Mouse (Mus musculus): ENCODE data around the gene Dtd1. TPM values are rescaled to one million over a fixed set of nuclear protein-coding genes. Genes with fewer than 3 reads are reported as not detected.

The Dtd1 gene
- total RNA-seq, 1 experiment from 2014 or later: 56.6 TPM

GRCm38 (mm10) chr2:144755016-144755415 is 155.3 kb downstream of the Dtd1 start:
- no peak for ATAC-seq (replicated peaks; ENCODE audit: low read depth, poor library complexity, severe bottlenecking)

GRCm38 (mm10) chr2:144760666-144761065 is 161.0 kb downstream of the Dtd1 start:
- no peak for ATAC-seq (replicated peaks; ENCODE audit: low read depth, poor library complexity, severe bottlenecking)

GRCm38 (mm10) chr2:144763706-144764105 is 164.0 kb downstream of the Dtd1 start:
- ATAC-seq (replicated peaks; ENCODE audit: low read depth, poor library complexity, severe bottlenecking): no peak

DNA sequence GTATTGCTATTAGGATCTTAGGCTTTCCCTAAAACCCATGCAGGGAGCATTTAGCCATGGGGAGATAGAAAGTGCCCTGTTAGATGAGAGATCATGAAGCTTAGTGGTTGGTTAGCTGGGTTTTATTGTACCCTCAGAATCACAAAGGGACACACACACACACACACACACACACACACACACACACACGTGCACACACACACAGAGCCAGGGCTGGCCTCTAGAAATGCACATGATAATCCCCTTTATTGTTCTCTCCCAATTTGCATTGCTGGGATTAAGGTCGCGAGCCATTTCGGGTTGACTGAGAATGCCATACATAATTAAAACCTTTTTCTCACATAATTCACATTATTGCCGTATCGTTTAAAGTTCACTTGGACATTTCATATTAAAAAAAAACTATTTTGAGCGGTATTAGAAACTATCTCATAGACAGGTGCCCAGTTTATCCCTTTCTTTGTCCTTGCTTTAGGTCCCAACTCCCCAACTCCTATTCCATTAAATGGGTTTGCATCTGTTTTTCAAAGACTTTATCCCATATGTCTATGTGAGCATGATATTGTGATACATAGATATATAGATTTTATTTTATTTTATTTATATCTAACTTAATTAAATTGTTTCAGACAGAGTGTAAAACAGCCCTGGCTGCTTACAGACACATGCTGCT is 164.6 kb downstream of the Dtd1 start:
- ATAC-seq (replicated peaks; ENCODE audit: low read depth, poor library complexity, severe bottlenecking): no peak

DNA sequence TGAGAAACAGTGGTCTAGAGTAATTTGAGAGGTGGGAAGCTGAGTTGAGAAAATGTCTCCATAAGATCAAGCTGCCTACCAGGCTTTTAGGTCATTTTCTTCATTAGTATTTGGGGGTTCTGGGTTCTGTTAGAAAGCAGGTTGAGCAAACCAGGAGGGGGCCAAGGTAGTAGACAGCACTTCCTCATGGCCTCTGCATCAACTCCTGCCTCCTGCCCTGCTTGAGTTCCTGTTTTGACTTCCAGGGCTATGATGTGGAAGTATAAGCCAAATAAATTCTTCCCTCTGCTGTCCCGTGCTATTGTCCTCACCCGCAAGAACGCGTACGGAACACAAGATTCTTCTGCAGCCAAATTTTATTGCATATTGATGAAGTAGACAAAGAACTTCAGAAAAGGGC is 165.5 kb downstream of the Dtd1 start:
- no peak for ATAC-seq (replicated peaks; ENCODE audit: low read depth, poor library complexity, severe bottlenecking)

- no peak for ATAC-seq (replicated peaks; ENCODE audit: low read depth, poor library complexity, severe bottlenecking)
These were observed 168.8 kb downstream of the Dtd1 start for GRCm38 (mm10) chr2:144768375-144769117.

DNA sequence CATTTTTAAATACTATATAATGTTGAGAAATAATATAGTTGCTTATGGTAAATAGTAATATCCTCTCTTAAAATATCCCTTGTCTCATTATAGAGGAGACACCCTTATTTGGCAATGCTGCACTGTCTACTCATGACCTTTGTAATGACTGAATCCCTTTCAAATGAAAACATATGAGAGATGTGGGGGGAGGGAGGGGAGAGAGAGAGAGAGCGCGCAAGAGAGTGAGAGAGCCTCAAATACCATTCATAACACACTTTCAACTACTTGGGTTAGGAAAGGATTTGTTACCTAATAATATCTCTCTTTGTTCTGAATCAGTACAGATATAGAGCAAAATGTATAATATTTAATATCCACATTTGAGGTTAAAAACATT is 169.4 kb downstream of the Dtd1 start:
- ATAC-seq (replicated peaks; ENCODE audit: low read depth, poor library complexity, severe bottlenecking): no peak

- ATAC-seq (replicated peaks; ENCODE audit: low read depth, poor library complexity, severe bottlenecking): no peak
These were observed 169.9 kb downstream of the Dtd1 start for GRCm38 (mm10) chr2:144769556-144769955.

- no peak for ATAC-seq (replicated peaks; ENCODE audit: low read depth, poor library complexity, severe bottlenecking)
These were observed 170.8 kb downstream of the Dtd1 start for GRCm38 (mm10) chr2:144770452-144770941.

DNA sequence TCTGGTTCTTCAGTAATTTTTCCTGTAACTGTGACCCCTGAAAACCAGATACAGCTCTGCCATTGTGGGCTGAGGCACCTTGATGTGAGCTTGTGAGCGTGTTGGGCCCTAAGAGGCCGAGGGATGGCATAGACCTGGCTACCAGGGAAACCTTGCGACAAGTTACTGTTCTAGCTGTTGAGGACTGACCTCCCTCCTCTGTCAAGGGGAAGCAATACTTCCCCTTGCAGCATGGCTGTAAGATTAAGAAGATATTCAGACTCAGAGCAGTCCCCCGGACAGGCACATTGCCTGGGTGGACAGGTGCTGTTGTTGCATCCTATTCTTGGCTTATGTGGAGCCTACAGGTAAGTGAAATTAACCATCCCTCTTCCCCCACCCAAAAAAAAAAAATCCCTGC is 172.1 kb downstream of the Dtd1 start:
- no peak for ATAC-seq (replicated peaks; ENCODE audit: low read depth, poor library complexity, severe bottlenecking)

- ATAC-seq (replicated peaks; ENCODE audit: low read depth, poor library complexity, severe bottlenecking): no peak
These were observed 175.0 kb downstream of the Dtd1 start for GRCm38 (mm10) chr2:144774636-144775160.

GRCm38 (mm10) chr2:144775626-144776025 is 175.9 kb downstream of the Dtd1 start:
- ATAC-seq (replicated peaks; ENCODE audit: low read depth, poor library complexity, severe bottlenecking): no peak

- no peak for ATAC-seq (replicated peaks; ENCODE audit: low read depth, poor library complexity, severe bottlenecking)
These were observed 179.6 kb downstream of the Dtd1 start for GRCm38 (mm10) chr2:144779263-144779662.

DNA sequence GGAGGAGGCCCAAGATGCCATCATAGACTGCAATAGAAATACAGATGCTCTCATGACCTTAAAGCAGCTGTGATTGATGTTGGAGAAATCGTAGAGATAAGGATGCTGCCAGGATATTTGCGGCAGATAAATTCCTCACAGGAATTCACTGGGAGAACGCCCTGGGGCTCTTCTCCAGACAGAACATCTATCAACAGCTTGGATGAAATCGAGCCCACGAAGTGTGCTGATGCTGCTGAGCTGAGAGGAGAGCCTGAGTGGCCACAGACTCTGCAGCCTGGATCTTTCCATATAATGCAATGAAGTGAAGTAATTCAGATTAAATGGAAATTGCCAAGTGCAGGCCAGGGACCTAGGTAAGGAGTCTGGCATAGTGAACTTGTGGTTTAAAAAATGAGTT is 181.0 kb downstream of the Dtd1 start:
- no peak for ATAC-seq (replicated peaks; ENCODE audit: low read depth, poor library complexity, severe bottlenecking)

DNA sequence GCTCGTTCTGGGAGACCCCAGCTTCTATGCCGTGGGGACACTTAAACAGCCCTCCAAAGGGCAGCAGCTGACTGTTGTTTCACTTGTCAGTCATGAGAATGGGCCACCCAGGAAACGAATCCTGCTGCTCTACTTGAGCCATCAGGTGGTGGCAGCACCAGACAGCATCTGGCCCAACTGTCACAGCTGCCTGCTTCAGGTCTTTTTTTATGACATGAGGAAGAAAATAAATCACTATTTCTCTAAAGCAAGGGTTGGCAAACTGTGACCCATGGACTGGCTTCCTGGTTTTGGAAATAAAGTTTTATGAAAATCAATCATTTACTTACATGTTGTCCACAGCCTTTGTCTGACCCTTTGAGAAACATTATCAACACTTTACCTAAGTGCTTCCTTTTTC is 182.2 kb downstream of the Dtd1 start:
- ATAC-seq (replicated peaks; ENCODE audit: low read depth, poor library complexity, severe bottlenecking): no peak

GRCm38 (mm10) chr2:144782481-144782880 is 182.8 kb downstream of the Dtd1 start:
- no peak for ATAC-seq (replicated peaks; ENCODE audit: low read depth, poor library complexity, severe bottlenecking)

- ATAC-seq (replicated peaks; ENCODE audit: low read depth, poor library complexity, severe bottlenecking): no peak
These were observed 183.5 kb downstream of the Dtd1 start for GRCm38 (mm10) chr2:144783190-144783589.

DNA sequence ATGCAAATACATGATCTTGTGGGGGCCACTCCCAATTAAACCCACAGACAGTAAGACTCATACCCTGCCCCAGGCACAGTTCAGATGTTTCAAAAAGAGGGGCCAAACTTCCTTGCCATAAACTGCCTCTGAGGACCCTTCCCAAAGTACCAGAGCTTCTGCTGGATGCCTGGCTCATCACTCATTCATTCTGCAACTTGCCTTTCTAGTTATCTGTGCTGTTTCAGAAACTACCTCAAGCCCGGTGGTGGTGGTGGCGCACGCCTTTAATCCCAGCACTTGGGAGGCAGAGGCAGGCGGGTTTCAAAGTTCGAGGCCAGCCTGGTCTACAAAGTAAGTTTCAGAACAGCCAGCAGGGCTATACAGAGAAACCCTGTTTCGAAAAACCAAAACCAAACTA is 184.1 kb downstream of the Dtd1 start:
- ATAC-seq (replicated peaks; ENCODE audit: low read depth, poor library complexity, severe bottlenecking): no peak

DNA sequence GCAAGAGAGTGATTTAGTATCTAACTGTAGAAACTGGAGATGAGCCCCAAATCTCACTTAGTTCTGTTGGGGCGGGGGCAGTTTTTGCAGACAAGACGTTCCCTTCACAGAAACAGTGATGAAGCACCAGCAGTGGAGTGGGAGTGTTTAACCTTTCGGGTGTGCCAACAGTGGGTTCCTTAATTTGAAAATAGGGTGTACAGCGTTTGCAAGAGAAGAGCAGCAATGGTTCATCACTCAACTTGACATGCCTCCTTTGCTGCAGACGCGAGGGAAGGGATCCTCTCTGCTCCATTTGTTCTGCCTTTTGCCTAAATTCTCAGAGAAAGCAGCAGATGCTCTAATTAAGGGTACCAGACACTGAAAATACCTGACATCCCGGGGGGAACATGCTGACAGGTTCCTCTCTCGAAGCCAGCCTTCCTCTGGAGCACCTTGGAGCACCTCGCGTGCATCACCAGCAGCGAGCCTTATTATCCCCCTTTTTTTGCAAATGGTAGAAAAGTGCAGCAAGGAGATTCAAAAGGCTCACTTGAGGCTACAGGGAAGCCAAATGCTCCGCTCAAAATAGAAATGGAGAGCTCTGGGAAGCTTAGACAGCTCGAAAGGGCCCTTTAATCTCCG is 192.1 kb downstream of the Dtd1 start:
- no peak for ATAC-seq (replicated peaks; ENCODE audit: low read depth, poor library complexity, severe bottlenecking)

GRCm38 (mm10) chr2:144797515-144797914 is 197.8 kb downstream of the Dtd1 start:
- no peak for ATAC-seq (replicated peaks; ENCODE audit: low read depth, poor library complexity, severe bottlenecking)

All from common myeloid progenitor, adult 5-6 weeks (primary cell).